Mouse (Mus musculus) MEL-GATA-1-ER (cell line): ENCODE data around the gene Aamp.

Experiments used
- DNase-seq: peaks from one replicate; pipeline ENCODE4 v3.0.0-alpha.2; 2012; ENCODE audit warnings: low read depth; ENCODE audit errors: extremely low read depth

Aamp gene

DNA sequence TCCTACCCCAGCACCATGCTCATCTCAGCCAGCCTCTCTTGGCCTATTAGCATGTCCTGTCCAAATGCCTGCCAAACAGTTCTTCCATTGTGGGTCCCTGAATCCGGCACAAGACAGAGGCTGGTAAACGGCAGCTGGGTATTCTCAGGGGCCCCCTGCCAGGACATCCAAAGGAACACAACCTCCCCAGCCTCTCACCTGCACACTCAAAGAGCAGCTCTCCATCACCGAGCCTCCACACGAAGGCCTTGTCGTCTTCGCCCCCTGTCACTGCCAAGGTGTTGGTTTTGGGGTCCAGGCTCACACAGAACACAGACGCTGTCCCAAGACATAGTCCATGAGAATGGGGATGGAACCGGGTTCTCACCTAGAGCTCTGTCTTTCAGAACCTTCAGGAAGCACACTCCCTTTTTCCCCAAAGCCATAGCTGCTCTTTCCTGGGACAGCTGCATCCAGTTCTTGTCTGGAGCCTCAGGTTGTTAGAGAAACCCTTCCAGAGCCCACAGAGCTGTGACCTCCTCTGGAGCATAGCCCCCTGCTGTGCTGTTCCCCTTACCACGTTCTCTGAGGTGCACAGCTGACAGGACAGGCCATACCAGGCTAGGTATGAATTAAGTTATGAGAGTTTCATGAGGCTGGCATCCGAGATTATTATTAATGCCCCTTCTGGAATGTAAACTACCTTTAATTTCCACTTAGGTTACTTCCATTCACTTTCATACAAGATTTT, 1.5 kb downstream of the Aamp start:
- no peak for DNase-seq

DNA sequence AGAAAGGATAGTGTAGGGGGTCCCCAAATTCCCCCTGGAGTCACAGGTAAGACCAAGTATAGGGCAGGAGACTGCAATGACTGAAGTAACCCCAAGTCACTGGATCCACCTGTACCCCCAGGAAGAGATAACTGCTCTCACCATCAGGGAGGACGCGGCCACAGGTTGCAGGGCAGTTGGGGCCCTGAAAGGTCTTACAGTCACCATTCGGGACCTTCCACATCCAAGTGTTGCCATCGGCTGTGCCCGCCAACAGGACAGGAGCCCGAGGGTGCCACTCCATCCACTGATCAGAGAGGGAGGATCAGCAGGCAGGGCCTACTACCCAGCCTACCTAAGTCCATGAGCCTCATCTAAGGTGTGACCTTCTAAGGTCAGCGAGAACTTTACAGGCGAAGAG, 2.7 kb downstream of the Aamp start:
- DNase-seq: no peak

DNA sequence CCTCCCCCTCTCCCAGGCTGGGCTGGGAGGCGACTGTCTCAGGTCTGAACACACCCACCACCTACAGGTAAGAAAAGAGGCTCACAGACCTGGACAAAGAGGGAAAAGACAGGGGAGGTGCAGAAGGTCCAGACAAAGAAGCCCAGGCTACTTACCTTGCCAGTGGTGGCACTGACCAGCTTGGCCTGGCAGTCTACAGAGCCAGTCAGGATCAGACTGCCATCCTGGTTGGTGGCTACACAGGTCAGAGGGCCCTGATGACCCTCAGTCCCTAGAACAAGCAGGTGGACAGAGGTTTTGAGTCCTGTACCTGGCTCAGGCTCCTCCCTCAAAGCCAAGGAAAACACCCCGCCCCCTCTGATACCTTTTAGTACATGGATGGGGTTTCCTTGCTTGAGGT, 3.2 kb downstream of the Aamp start:
- no peak for DNase-seq

DNA sequence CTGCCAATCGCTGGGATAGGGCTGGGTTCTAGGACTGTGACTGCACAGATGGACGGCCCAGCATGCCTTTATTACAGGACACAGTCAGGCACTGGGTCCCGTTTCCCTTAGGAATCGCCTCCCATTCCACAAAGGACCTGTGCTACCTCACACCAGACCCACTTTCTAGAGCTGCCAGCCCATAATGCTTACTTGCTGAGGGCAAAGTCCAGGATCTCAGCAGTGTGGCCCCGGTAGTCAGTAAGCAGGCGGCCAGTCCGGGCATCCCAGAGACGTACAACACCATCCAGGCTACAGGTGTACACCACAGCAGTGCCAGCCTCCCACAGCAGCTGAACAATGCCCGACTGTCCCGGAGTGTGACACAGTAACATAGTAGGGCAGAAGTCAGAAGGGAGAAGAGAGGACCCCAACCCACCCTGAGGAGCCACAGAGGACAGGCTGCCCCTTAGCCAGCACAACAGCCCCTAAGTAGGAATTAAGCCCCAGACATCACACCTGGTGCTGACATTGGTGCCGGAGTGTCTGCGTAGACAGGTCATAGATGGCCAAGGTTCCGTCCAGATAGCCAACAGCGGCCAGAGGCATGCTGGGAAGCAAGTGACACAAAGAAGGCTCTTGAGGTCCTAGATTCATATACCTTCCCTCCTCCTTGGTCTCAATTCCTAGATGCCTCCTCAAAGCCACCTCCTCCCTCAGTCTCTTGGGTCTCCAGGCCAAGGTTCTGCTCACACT, 3.8 kb downstream of the Aamp start:
- no peak for DNase-seq

DNA sequence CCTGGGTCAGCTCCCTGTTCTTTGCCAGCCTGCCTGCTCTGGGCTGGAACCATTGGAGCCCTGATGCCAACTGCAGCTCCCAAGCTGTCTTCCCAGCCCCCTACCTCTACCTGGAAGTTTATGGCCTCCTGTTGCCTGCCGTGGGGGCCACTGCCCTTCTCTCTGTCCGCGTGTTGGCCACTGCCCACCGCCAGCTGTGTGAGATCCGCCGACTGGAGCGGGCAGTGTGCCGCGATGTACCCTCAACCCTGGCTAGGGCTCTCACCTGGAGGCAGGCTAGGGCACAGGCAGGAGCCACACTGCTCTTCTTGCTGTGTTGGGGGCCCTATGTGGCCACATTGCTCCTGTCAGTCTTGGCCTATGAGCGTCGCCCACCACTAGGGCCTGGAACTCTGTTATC, 5.5 kb downstream of the Aamp start:
- DNase-seq: no peak

DNA sequence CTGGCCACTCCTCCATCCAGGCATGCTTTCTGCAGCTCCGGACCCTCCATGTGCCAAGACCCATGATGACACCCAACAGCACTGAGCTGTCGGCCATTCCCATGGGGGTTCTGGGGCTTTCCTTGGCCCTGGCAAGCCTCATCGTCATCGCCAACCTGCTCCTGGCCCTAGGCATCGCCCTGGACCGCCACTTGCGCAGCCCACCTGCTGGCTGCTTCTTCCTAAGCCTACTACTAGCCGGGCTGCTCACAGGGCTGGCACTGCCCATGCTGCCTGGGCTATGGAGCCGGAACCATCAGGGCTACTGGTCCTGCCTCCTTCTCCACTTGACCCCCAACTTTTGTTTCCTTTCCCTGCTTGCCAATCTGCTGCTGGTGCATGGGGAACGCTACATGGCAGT, 6.0 kb downstream of the Aamp start, which contains the start of gene Gpbar1:
Gene Gpbar1 (plus strand): TSS at position 13 of the 400 bp plus-strand sequence.
- DNase-seq: no peak

DNA sequence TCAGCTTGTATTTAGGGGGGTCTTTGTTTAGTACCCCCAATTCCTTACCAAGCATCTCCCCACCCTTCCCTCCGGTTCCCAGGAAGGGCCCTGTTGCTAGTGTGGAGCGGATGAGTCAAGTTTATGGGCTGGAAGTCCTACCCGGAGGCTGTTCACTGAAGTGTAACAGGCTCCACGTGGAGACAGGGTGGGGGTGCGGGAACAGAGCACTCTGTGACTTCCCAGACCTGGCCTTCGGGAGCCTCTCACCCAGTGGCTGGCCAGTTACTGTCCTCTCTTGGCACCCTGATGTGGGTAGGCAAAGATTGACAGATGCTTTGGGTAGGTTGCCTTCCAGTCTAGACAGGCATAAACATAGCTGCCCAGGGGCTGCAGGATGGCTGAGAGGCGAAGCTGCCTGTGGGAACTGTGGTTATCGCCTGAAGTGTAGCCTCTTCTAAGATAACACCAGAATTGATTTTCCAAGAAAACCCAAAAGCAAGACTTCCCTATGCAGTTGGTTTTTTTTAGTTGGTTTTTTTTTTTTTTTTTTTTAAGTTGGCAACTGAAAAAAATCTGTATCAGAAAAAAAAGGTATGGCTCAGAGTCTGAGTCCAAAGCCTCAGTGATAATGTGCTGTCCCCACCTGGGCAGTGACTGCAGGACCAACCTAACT, 6.5 kb downstream of the Aamp start:
- no peak for DNase-seq

DNA sequence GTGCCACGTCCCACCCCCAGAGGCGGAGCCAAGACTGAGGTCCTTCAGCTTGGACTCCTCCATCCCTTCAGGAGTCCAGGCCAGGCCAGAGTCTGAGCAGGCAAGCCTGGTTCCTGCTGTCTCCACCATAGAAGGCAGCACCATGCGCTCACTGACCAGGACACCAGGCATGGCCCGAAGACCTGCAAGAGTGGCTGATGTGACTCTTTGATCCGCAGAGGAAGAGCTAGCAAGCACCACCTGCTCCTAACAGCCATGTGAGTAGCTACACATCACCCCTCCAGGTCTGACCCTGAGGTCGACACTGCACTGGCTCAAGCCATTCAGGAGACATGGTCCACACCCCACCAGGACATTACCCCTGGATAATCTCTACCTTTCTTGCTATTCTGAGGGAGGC, 7.5 kb downstream of the Aamp start:
- DNase-seq: no peak

DNA sequence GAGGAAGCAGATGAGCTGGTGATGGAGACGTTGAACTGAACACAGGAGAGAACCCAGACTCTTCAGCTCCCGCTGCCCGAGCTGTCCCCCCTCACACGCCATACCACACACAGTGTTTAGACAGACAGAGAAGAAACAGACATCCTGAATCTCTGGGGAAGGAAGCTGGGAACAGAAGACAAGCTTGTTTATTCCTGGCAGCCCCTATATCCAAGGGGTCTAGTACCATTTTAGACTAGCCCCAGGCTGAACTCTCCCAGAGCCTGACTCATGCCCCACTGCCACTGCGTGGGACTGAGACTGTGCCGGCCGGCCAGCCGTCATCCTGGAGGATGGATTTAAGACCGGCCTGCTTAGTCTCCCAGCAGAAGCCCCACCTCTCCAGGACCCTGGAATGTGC, 9.5 kb downstream of the Aamp start:
- no peak for DNase-seq

DNA sequence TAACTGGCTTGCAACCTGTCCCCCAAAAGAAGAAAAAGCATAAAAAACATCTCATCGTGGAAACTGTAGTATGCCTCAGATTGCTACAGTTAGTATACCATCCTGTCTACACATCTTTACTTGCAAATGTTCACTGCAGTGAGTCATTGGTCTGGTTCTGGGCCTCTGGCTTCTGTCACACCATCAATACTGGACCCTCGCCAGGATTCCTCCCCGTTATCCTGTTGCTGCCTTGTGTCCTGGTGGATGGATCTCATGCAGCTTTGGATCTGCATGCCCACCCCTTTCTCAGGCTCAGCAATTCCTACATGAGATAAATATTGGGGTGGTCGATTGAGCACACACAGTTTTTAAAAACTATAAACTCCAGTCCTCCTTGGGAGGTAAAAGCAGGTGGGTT, 12.9 kb downstream of the Aamp start:
- DNase-seq: no peak

DNA sequence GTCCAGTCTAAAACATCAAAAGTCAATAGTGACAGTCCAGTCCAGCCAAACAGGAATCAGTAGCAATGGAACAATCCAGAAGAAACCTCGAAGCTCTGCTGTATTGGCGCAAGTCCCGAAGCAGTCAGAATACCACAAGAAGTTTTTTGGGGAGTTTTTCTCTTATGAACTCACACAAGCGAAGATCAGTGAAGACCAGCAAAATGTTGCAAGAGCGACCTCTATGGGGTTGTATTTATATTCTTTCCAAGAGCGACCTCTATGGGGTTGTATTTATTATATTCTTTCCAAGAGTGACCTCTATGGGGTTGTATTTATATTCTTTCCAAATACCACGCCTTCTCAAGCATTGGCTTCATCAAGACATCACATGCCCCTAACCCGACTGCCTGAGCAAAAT, 15.8 kb downstream of the Aamp start:
- no peak for DNase-seq

DNA sequence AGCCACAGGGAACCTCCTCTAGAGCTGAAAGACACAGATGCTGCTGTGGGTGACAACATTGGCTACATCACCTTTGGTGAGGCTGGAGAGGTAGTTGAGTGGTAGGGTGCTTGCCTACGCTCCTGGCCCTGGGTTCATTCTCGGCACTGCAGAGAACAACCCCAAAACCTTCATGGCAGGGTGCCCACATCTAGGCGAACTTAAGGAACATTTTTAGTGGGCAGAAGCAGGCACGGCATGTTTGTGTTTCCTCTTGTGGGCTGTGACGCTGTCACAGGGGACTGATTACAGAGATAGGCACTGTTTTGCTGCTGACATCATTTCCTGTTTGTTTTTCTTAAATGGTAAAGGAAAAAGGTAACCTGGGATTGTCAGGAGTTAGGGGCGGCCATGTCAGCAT, 22.0 kb downstream of the Aamp start:
- no peak for DNase-seq

DNA sequence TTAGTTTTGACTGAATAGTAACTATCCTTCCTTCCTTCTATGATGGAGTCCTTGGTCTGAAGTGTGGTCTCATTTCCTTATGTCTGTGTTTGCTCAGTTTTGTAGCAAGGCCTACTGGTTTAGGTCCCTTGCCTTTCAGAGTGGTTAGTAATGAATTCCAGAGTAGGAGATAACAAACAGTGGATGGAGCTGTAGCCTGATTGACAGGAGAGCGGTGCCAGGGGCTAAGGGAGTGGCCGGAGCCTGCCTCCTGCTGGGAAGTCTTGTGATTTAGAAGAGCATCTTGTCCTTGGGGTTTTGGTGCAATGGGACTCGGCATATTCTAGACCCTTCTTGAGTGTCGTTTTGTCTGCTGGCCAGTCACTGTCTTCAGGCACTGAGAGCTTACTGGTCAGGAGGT, 27.8 kb downstream of the Aamp start:
- DNase-seq: no peak

DNA sequence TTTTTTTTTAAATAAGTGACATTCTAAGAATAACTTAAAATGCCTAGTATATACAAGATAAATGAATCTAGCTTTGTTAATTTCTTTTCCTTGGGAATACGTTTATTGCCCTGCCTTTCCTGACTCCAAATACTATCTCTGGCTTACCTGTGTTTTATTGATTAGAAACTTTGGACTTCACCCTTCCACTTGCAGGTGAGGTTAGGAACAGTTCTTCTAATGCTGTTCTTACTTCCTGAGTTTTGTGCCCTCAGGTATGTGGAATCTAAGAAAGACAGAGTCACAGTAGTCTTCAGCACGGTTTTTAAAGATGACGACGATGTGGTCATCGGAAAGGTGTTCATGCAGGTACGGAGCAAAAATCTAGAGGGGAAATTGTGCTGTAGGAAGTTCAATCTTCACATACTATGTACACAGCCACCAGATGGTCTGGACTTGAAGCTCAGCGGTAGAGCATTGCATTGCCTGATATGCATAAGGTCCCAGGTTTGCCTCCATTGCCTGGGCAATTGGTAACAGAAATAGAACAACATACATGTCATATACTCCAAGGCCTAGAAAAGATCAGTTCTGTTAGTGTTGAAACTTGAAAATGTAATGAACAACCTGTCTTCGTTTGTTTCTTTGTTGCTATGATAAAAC, 28.7 kb downstream of the Aamp start:
- no peak for DNase-seq

DNA sequence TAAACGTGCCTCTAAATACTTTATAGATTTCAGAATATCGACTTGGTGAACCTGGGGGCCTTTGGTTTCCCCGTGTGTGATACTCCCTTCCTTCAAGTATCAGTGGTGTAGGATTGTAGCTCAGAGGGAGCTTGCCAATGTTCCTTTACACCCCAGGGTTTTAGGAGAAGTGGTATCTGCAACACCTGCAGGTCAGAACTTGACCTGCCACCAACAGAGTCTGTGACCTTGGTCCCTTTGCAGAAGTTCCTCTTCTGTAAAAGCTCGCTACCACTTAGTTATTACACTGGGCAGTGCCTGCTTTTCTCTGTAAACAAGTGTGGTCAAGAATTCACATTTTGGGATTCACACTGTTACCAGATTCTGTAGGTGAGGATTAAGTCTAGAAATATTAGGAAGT, 34.4 kb downstream of the Aamp start:
- DNase-seq: no peak

DNA sequence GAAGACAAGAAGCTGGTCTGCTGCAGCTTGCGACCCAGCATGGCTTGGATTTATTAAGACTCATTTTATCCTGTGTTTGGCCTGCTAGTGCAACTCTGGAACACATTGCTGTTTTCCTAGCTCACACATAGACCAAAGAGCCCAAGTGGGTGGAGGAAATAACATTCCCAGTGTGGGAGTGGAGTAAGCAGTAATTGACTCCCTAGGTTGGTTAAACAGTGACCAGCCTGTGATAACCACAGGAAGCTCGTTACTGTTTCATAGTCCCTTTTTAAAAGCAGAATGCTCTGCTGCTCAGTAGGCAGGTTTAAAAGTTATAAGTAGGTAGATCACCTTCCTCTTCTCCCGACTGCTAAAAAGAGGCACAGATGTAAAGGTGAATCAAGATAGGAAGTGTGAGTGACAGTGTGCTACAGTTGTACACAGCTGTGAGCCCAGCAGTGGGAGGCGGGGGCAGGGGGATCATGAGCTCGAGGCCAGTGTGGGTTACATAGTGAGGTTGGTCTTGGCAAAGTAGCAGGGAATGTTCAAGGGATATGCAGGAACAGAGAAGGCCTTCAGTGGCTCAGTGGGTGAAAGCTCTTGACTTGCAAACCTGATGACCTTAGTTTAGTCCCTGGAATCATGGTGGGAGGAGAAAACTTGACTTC, 35.1 kb downstream of the Aamp start:
- no peak for DNase-seq

DNA sequence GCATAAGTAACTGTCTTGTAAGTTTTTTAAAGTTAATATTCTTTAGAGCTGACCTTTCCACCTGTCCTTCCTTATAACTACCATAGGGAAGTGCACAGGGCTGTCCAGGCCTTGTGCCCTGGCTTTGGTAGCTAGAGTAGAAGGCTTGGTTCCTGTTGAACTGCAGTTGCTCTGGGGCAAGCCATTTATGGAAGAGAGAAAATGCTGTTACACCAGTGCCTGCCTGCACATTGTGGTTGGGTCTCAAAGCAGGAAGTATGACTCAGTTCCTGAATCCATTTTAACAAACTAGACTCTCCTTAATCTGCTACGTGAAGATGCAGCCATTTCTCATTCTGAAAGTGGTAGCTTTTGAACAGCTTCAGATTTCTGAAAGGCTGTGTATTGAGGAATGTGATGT, 35.7 kb downstream of the Aamp start:
- DNase-seq: peak; percentile 81

DNA sequence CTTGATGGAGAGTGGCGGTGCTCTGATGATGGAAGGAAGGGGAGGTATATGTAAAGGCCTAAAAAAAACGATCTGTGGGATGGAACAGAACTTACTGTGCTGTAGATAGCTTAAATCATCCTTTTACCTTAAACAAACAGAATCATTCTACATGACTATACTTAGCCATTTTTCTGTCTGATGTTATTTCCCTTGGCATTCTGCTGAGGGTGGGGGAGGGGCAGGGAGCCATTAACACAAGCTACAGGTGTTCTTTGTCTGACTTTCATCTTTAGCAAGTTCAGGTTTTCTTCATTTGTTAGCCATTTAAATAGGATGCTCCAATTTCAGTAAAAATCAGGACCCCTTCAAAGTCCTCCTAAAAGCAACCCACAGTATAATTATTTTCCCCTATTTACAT, 39.0 kb downstream of the Aamp start:
- DNase-seq: no peak

DNA sequence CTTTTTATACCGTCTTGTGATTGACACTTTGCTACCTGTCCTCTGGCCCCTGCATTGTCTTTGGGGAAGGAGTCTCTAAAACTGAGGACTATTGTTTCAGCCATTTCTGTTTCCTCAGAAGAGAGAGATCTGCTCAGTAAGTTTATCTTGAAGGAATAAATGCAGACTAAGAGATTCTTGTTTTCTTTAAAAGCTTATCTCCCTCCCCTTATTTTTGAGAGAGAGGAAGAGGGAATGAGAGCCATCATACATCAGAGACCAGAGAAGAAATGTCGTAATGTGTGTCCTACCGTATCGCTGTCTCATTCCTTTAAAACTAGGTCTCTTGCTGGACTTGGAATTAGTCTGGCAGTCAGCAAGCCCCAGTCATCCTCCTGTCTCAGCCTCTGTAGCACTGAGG, 43.7 kb downstream of the Aamp start:
- peak; percentile 26 for DNase-seq

DNA sequence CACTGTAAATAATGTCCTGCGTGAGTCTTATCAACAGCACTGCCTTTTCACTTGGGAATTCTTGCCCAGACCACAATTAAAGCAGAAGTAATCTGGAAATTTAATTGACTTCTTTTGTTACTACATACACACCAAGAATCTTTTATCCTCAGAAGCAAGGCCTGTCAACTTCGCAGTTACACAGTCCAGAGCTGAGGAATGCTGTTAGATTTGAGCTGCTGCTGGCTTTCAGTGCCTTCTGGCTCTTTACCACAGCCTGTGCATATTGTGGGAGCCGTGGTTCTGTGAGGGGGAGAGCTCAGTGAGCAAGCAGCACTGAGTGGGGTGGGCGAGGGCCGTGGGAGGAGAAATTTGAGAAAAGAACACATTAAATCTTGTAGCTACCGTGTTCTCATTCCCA, 44.2 kb downstream of the Aamp start:
- no peak for DNase-seq

DNA sequence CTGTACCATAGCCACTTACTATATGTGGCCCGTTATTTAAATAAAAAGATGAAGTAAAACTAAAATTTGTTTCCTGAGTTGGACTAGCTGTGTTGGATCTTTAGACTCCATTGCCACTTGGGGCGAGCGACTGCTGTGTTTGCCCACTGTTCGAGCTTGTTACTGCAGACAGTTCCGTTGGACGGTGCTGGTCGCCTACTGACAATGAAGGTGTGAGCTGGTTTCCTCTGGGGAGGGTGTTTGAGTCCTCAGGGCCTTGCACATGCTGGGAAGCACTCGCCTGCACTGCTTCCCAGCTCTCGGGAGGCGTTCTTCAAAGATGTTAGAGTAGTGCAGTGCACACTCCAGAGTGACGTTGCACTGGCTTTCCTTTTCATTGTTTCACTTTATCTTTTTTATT, 44.9 kb downstream of the Aamp start:
- DNase-seq: no peak

DNA sequence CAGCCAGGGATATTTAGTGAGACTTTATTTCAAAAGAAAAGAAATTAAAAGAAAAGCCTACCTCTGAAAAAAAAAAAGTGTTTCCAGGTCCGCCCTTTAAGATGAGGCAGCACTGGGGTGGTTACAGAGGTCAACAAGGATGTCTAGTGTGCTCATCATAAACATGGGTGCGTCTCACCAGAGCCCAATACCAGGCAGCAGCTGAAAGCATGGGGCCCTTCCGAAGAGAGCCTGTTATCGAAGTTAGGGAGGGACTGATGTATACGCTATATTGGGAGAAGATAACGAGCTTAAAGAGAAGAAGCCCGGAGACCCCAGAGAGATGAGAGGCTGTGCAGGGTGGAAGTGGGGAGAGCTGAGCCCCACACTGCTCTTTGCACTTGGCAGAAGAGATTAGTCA, 45.4 kb downstream of the Aamp start:
- DNase-seq: peak; percentile 38
